Mouse (Mus musculus) urinary bladder, postnatal 4 days (tissue): ENCODE measurements at regions not wholly inside any gene's neighbourhood (a gene's known extent, or its start where the extent isn't known, plus 50 kb on each side); places are given as distances from the start of the nearest gene placed in this dataset.
"Not testable (repeated sequence)": the region's sequence is repeated elsewhere in the genome, so short reads cannot be mapped to it uniquely, and the experiment has no call there.

Experiments used
- DNase-seq, 2 experiments: peaks; one replicate each; pipeline ENCODE4 v3.0.0; 2021 to 2022; ENCODE audit warnings: low spot score in 2 of 2

DNA sequence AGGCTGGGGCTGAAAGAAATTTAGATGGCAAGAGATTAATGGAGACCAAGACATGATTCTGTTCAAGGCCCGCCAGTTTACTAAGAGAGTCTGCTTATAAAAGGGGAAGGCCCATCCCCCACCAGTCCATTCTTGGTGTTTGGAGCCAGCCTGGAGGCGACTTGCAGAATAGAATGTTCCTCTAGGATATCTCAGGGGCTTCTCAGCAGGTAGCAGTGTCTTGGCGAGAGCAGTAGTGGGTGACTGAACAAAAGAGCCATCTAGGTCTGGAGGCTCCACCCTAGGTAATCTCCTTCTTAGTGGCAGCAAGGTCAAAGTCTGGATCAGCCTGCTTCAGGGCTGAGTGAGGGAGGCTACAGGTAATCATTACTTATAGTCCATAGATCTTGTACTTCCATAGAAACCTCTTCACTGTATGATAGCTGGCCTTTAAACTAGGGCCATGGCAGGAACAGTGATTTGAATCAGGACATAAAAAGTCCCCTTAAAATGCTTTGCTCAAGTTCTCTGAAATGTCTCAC is 166.0 kb upstream of the Gm5538 start:
- DNase-seq: not testable (repeated sequence)

DNA sequence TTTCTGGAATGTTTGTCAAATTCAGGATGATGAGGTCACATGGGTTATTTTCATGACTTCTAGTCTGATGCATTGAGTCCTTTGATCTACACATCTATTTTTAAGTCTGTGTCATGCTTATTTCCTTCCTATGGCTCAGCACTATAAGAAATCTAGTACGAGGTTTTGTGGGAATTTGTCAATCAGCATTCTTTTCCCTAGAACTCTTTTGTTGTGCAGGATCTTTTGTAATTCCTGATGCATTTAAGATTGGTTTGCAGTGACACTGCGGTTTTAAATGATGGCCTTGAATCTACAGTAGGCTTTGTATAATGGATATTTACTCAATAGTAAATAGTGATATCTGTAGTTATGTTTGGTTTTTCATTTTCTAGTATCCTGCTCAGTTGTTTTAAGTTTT is 187.0 kb upstream of the Gm5538 start:
- no peak for DNase-seq

DNA sequence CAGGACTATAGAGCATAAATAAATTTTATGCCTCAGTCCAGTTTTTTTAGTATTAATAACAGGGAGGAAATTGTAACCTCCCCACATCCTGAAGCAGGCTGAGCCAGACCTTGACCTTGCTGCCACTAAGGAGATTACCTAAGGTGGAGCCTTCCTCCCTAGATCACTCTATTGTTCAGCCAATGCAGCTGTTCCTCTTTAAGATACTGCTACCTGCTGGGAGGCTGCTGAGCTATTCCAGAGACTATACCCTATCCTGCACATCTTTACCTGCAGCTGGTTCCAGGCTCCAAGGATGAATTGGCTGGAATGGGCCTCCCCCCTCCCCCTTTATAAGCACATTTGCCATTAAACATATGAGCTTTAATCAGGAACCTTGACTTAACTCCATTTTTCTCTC is 189.0 kb upstream of the Gm5538 start:
- not testable (repeated sequence) for DNase-seq

DNA sequence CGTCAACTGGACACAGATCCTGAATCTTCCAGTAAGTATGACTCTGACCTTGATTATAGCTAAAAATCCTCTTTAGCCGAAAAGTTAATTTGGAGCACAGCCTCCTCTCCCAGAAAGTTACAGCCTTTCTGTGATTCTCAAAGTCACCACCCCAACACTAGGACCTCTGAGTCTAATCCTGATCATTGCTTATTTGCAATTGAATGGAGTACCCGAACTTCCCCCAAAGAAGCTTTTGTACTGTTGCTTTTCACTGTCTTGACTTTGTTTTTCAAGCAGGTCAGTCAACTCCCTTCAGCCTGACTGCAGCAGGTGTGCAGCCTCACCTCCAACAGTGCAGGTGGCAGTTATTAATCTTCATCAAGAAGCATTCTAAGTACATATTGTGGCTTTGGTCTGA is 189.7 kb upstream of the Gm5538 start:
- DNase-seq: not testable (repeated sequence)

DNA sequence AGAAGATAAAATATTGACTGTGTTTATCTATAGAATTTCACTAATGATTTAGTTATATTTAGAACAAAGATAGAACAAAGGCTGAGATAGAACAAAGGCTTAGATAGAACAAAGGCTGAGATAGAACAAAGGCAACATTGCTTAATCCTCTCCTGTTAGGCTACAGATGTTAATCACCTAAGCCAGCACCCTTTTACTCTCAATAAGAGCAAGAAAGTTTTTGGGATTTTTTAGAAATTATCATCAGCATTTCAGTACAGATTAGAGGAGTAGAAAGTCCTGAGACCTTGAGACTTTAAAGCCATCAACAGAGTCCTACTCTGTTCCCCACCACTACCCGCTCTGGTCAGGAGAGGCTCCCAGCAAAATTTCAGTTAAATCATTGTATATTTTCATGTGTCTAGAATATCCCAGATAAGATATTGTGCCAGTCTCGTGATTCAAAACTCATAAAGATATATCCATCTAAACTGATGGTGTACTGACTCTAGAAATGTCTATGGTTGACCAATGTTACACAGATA is 187.2 kb upstream of the Igsf10 start:
- DNase-seq: no peak

DNA sequence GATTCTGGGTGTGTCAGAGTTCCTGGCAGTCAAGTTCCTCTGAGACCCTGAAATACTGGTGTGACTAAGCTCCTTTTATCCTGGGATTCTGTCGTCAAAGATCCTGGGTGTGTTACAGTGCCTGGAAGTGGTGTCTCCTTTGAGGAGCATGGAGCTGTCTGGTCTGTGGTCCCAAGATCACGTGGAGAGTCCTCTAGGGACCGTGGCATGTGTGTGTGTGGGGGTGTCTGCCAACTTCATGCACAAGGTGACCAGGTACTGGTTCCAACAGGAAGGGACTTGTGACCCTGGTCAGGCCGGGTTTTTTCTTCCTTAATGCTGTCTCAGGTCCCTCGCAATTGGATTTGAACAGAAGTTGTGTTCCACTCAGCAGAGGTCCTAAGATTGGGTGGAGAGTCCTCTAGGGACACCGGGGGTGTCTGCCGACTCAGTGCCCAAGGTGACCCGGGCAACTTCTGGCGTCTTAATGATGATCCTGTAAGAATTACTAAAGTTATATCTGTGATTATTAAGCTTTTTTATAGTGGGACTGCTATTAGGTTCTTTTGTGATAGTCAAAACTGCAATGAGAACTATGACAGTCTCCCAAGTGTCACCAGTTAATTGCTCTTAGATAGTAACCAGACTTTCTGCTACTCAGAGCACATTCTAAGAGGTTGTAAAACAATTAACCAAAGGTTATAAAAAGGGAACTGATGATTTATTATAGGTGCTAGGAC is 186.6 kb upstream of the Igsf10 start:
- no peak for DNase-seq

DNA sequence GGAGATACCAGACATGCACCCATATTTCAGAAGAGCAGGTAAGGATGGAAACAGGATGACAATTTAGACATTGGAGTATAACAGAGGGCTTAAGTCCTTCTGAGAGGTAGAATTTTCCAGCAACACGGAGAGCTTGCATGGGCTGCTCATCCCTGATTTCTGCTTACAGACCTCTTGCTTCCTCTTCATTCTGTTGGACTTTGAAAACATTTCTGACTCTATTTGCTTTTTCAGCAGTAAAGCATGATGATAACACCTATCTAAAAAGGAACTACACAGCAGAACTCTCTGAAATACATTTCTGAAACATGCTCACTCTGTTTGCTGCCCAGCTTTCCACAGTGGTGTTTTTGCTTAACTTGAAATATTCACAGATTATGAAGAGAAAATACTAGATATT is 176.6 kb upstream of the Igsf10 start:
- no peak for DNase-seq

DNA sequence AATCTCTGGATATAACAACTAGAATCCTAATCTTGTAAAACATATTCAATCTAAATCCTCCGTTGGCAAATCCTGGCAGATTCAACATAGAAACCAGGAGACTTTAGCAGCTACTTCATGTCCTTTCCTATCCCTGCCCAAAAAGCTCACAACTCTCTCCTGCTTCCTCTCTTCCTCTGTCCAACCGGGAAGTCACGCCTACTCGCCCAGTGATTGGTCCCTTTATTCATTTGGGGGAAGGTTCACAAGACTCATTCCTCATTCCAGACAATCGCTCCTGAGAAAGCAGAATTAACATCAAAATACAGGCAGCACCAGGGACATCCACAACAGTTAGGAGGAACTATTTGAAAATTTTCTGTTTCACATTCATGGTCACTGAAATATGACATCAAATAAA is 133.9 kb upstream of the Igsf10 start:
- DNase-seq: no peak

DNA sequence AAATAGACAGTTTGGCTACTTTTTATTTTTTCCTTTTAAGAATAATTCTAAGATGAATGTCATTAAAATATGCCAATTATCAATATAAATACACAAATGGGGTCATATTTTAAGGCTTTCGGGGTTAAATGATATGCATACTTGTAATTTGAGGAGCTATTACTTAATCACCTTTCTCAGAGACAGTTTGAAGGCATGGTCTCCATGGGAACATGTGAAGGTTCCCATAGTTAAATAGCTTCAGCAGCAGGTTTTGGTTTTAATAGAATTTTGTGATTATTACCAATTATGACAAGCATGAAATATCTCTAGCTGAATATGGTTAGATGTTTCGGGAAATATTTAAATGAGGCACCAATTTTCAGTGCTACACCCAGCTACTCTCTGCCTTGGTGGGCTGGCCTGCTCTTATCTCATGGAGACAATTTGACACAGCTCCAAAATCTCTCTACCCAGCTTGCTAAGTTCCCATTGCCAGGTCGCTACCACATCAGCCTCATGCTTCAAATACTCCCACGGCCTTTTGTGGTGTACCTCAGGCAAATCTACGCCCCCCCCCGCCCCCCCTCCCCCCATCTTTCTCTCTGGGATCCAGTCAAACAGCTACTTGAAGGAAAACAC is 133.4 kb upstream of the Igsf10 start:
- no peak for DNase-seq

DNA sequence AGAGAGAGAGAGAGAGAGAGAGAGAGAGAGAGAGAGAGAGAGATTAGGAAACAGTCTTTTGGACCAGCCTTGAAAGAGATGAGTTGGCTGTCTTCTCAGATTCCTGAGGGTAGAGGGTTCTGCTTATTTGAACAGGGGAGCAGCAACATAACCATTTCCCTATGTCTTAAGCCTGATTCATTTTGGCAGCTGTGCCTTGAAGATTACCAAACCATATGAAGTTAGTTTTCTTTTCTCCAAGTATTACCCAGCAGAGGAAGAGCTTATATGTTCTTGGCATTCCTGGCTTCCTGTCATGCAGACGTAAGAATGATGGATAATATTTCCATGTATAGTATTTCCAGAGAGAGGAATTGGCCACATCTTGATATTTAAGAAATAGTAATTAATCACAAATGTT is 124.8 kb upstream of the Igsf10 start:
- no peak for DNase-seq

DNA sequence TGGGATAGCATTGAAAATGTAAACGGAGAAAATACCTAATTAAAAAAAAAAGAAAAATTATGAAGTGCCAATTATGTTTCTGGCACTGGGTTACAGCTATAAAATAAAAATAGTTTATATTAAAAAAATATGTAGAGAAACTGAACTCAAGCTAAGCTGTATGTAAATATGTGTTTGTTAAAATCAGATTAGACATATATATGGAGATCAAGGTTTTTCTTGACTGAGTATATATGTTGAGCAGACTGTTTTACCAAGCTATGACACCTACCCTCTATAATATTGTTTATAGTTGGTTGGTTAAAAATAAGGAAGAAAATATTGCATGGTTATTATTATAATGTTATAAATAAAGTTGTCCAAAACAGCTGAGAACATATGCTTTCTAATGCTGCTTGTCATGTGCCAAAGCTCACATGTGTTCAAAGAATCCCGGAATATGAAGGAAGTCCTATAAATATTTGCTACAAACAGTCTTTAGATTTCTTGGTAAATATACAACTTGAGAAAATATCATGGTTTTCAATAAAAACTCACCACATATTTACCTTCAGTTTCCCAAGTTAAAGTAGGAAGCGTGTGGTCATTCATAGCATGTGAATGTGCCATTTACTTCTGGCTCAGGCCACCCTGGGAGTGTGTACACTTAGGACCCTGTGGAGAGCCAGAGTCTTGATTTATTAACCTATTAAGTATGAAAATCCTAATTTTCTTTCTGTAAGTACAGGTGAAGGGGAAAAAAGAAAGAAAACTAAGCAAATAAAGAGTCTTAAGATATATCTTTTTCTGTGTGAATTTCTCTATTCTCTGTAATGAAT is 118.4 kb upstream of the Igsf10 start:
- no peak for DNase-seq

DNA sequence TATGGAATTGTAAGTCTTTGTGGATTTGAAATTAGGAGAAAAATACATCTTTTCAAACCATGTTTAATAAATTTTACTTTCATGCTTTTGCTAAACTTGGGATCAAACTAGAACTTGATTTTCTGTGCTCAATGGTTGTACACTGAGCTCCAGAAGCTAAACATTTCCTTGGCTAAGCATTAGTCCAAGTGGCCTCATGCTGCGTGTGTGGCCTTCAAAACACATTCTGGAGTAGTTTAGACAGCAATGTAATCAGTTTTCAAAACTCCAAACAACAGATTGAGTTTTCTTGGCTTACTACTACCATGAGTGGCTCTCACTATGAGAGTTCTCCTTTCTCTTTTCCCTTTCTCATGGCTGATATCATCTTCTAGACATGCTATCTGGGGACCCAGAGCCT is 112.7 kb upstream of the Igsf10 start:
- DNase-seq: no peak

DNA sequence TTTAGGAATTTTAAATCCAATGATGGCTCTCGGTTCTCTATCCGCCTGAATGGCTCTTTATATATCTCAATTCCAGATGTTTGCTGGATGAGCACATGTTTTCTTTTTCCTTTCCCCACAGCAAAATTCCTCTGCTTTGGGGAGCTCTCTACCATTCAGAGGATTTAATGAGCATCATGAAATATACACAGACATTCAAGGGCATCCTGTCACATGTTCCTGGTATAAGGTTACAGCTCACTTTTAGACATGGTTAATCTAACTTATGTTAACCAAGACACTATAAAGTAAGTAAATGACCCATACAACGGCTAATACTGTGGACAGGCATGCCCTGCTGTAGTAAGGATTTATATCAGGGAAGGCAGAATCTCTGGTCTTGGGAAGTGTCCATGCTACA is 106.9 kb upstream of the Igsf10 start:
- no peak for DNase-seq

DNA sequence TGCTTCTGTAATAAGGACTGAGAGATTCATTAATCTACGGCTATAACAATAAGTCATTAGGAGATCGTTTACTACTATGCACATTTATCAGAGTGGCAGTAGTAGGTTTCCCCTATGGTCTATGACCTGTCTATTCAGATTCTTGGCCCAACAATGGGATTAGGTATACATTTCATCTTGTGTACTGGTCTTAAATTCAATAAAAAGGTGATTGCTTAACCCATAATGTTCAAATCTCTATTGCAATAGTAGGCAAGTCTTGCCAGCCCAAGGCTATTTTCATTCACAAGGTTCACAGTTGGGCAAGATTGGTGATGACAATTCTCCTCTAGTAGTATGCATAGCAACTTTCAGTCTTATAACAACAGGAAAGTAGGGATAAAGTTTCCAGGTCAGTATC is 79.4 kb upstream of the Igsf10 start:
- DNase-seq: no peak

DNA sequence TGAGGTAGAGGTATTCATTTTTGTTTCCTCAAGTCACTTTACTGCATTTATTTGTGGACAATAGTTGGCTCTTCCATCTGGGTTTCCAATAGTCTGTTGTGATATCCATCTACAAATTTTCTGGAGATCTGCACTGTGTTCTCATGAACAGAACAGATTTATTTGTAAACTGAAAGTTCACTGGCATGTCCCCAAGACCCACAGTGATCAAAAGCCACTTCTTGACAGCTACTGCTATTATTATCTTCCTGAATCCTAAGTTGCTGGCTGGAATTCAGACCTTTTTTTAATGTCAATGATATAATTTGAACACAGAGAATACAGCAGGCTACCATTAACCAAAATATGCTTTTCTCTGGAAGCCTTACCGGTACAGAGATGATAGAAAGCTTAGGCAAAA is 64.9 kb upstream of the Igsf10 start:
- no peak for DNase-seq

DNA sequence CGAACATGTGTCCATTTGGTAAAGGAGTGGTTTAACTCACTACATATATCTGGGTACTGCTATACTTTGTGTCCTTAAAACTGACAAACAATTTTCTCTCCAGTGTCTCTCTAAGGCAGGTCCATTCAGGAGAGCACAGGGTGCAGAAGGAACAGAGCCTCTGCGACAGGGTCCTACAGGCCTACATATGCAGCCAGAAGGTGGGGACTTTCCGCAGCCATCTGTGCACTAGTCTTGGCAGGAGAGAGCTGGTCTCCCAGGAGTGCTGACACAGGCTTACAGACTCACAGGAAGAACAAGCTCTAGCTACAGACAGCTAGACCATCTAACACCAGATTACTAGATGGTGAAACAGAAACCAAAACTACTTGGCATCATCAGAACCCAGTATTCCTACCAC is 61.8 kb upstream of the Igsf10 start:
- no peak for DNase-seq

DNA sequence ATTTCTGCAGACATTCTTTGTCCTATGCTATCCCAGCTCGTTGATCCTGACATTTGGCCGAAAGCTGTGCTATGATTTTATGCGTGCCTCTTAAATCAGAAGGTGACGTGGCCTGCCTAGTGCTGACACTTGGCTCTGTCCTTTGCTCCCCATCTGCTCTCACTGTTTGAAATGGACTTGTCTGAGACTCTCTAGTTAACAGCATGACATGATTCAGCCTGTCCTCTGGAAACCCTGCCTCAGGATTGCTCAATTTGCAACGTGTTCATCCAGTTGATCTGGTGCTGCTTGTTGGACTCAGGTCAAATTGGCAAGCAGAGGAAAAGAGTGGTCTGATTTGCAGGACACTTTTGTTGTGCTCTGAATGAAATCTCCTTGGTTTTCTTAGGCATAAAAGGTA is 57.7 kb upstream of the Igsf10 start:
- peak; percentile 44 to 61 for DNase-seq

DNA sequence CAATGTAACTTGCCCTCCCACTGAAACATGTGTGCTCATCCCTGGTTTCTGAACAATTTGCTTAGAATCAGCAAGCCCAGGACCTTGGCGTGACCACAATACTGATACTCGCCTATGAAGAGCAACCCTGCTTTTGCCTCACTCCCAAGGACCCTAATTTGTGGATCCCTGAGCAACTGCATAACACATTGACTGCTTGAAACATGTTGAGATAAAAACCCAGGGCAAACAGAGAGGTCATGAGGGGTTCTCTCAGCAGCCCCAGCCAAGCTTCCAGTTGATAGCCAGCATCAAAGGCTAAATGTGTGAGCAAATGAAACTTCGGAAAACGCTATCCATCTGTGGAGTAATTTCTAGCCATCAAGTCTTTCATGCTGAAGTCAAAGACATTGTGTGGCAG is 57.2 kb upstream of the Igsf10 start:
- no peak for DNase-seq
